Comparison of ENCODE assay signal across 23 mouse cellular contexts in the genomic region with DNA sequence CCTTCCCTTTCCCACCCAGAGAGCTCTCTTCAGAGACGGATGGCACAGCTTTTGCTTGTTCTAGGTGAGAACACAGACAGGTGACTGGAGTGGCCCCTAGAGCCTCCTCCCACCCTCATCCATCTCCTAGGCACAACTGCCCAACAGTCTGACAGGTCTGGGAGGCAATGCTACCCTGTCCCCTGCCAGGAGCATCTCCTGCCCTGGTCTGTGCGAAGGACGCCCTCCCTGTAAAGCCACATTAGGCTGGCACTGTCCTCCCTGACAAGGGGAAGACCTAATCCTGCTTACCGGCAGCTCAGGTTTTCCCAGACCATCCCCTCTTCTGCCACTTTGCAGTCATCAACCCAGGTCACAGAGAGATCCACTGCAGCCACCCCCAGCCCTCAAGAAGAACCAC.
DNase-seq lines count a peak whose midpoint lies in the region; ATAC-seq and TF ChIP-seq lines count a peak whose summit lies in the region.
"Had no signal": no experiment of that assay in that cellular context is flagged by ENCODE, and none has a peak within 500 bp of the region (broad histone marks: within the 10 kb centered on the region; RNA-seq: fewer than 3 reads in every experiment).

No protein-coding gene starts in this region.

- peak overlapping the region; percentile 50; the same call in 1 of the 2 replicates for H3K27ac ChIP-seq in hindbrain, embryonic 10.5 days
- no peak overlapping the region for H3K27ac ChIP-seq in hindbrain, postnatal 0 days
- H3K27ac ChIP-seq in hindbrain, embryonic 12.5 days, result peak overlapping the region; percentile 74
- peak overlapping the region; percentile 40 for H3K27ac ChIP-seq in midbrain, embryonic 13.5 days
- peak overlapping the region; percentile 68 for H3K27ac ChIP-seq in neural tube, embryonic 15.5 days (replicated peaks)
- H3K27ac ChIP-seq in forebrain, postnatal 0 days (ENCODE audit: low read depth, low read length), result no peak overlapping the region
- no peak overlapping the region for H3K27ac ChIP-seq in kidney, embryonic 16.5 days (ENCODE audit: low read length)
- H3K27ac ChIP-seq: kidney, embryonic 15.5 days; limb, embryonic 13.5 days; liver, embryonic 12.5 days had no signal

- no peaks in the 10 kb centered on the region for H3K27me3 ChIP-seq in hindbrain, embryonic 10.5 days (ENCODE audit: insufficient read depth, poor library complexity, severe bottlenecking)
- no peaks in the 10 kb centered on the region for H3K27me3 ChIP-seq in hindbrain, postnatal 0 days (ENCODE audit: insufficient read depth, low read length)
- H3K27me3 ChIP-seq in hindbrain, embryonic 12.5 days, result no peaks in the 10 kb centered on the region
- no peaks in the 10 kb centered on the region for H3K27me3 ChIP-seq in midbrain, embryonic 13.5 days
- no peaks in the 10 kb centered on the region for H3K27me3 ChIP-seq in neural tube, embryonic 15.5 days (replicated peaks)
- H3K27me3 ChIP-seq in forebrain, postnatal 0 days (ENCODE audit: insufficient read depth, low read length), result no peaks in the 10 kb centered on the region
- no peaks in the 10 kb centered on the region for H3K27me3 ChIP-seq in kidney, embryonic 16.5 days (ENCODE audit: insufficient read depth, low read length)
- H3K27me3 ChIP-seq: kidney, embryonic 15.5 days; limb, embryonic 13.5 days; liver, embryonic 12.5 days had no signal

- ATAC-seq in hindbrain, postnatal 0 days, result no peak
- no peak for ATAC-seq in hindbrain, embryonic 12.5 days (ENCODE audit: low FRiP score)
- peak; percentile 58 for ATAC-seq in midbrain, embryonic 13.5 days
- peak; percentile 40; the same call in 1 of the 2 replicates for ATAC-seq in neural tube, embryonic 15.5 days (ENCODE audit: low FRiP score)
- no peak for ATAC-seq in forebrain, postnatal 0 days
- ATAC-seq in kidney, embryonic 16.5 days (ENCODE audit: low FRiP score, low TSS enrichment), result no peak
- ATAC-seq: forebrain, embryonic 16.5 days; liver, embryonic 12.5 days had no signal

- TF ChIP-seq CTCF in hindbrain, postnatal 0 days (IDR thresholded peaks at IDR 0.05; ENCODE audit: low read depth), result no peak
- TF ChIP-seq CTCF in forebrain, postnatal 0 days (IDR thresholded peaks at IDR 0.05; ENCODE audit: low read depth), result no peak

- H3K4me1 ChIP-seq in hindbrain, embryonic 10.5 days (replicated peaks), result peaks cover 19% of the 10 kb centered on the region
- H3K4me1 ChIP-seq in hindbrain, postnatal 0 days (ENCODE audit: insufficient read depth, low read length), result 0 out of 2 replicates have a peak, but pooled peaks cover 6% of the 10 kb centered on the region
- H3K4me1 ChIP-seq in hindbrain, embryonic 12.5 days, result peaks cover 23% of the 10 kb centered on the region
- peaks cover 29% of the 10 kb centered on the region for H3K4me1 ChIP-seq in midbrain, embryonic 13.5 days (replicated peaks)
- H3K4me1 ChIP-seq in neural tube, embryonic 15.5 days, result peaks cover 32% of the 10 kb centered on the region
- no peaks in the 10 kb centered on the region for H3K4me1 ChIP-seq in forebrain, postnatal 0 days (ENCODE audit: insufficient read depth)
- H3K4me1 ChIP-seq in kidney, embryonic 16.5 days (ENCODE audit: insufficient read depth, low read length), result peaks cover 19% of the 10 kb centered on the region
- H3K4me1 ChIP-seq: liver, embryonic 12.5 days had no signal

- H3K9me3 ChIP-seq in hindbrain, embryonic 10.5 days, result no peaks in the 10 kb centered on the region
- no peaks in the 10 kb centered on the region for H3K9me3 ChIP-seq in hindbrain, postnatal 0 days (ENCODE audit: low read length)
- no peaks in the 10 kb centered on the region for H3K9me3 ChIP-seq in hindbrain, embryonic 12.5 days (replicated peaks)
- no peaks in the 10 kb centered on the region for H3K9me3 ChIP-seq in midbrain, embryonic 13.5 days
- no peaks in the 10 kb centered on the region for H3K9me3 ChIP-seq in neural tube, embryonic 15.5 days (replicated peaks)
- H3K9me3 ChIP-seq in forebrain, postnatal 0 days (ENCODE audit: low read length), result no peaks in the 10 kb centered on the region
- no peaks in the 10 kb centered on the region for H3K9me3 ChIP-seq in kidney, embryonic 16.5 days (ENCODE audit: low read length)
- H3K9me3 ChIP-seq: forebrain, embryonic 10.5 days; kidney, embryonic 15.5 days; limb, embryonic 13.5 days; liver, embryonic 12.5 days had no signal

- H3K9ac ChIP-seq in hindbrain, postnatal 0 days (replicated peaks; ENCODE audit: low read length), result no peak overlapping the region
- H3K9ac ChIP-seq in hindbrain, embryonic 12.5 days, result no peak overlapping the region
- 0 out of 2 replicates have a peak overlapping the region, but pooled peaks have one; percentile 20 for H3K9ac ChIP-seq in midbrain, embryonic 13.5 days (replicated peaks)
- H3K9ac ChIP-seq in neural tube, embryonic 15.5 days (replicated peaks), result no peak overlapping the region
- H3K9ac ChIP-seq in forebrain, postnatal 0 days, result no peak overlapping the region
- H3K9ac ChIP-seq in kidney, embryonic 16.5 days (replicated peaks; ENCODE audit: low read length), result no peak overlapping the region
- H3K9ac ChIP-seq: kidney, embryonic 15.5 days; limb, embryonic 13.5 days; liver, embryonic 12.5 days had no signal

- no peak overlapping the region for H3K4me2 ChIP-seq in hindbrain, postnatal 0 days (ENCODE audit: low read depth, low read length)
- no peak overlapping the region for H3K4me2 ChIP-seq in hindbrain, embryonic 12.5 days (replicated peaks)
- H3K4me2 ChIP-seq in midbrain, embryonic 13.5 days (replicated peaks), result no peak overlapping the region
- no peak overlapping the region for H3K4me2 ChIP-seq in neural tube, embryonic 15.5 days
- no peak overlapping the region for H3K4me2 ChIP-seq in forebrain, postnatal 0 days (ENCODE audit: low read depth)
- no peak overlapping the region for H3K4me2 ChIP-seq in kidney, embryonic 16.5 days (replicated peaks; ENCODE audit: low read depth, low read length)
- H3K4me2 ChIP-seq: heart, embryonic 11.5 days; kidney, embryonic 15.5 days; limb, embryonic 13.5 days; liver, embryonic 12.5 days had no signal

- H3K4me3 ChIP-seq in hindbrain, embryonic 10.5 days, result no peak overlapping the region
- H3K4me3 ChIP-seq in hindbrain, postnatal 0 days (ENCODE audit: low read length), result no peak overlapping the region
- no peak overlapping the region for H3K4me3 ChIP-seq in hindbrain, embryonic 12.5 days
- H3K4me3 ChIP-seq in midbrain, embryonic 13.5 days (replicated peaks), result no peak overlapping the region
- no peak overlapping the region for H3K4me3 ChIP-seq in neural tube, embryonic 15.5 days (replicated peaks)
- no peak overlapping the region for H3K4me3 ChIP-seq in forebrain, postnatal 0 days (ENCODE audit: low read depth, low read length)
- H3K4me3 ChIP-seq in kidney, embryonic 16.5 days (ENCODE audit: low read length), result no peak overlapping the region
- H3K4me3 ChIP-seq: forebrain, embryonic 10.5 days; kidney, embryonic 15.5 days; limb, embryonic 13.5 days; liver, embryonic 12.5 days had no signal

- no peaks in the 10 kb centered on the region for H3K36me3 ChIP-seq in hindbrain, embryonic 10.5 days
- H3K36me3 ChIP-seq in hindbrain, postnatal 0 days (ENCODE audit: insufficient read depth, low read length), result no peaks in the 10 kb centered on the region
- H3K36me3 ChIP-seq in hindbrain, embryonic 12.5 days, result no peaks in the 10 kb centered on the region
- H3K36me3 ChIP-seq in midbrain, embryonic 13.5 days, result no peaks in the 10 kb centered on the region
- H3K36me3 ChIP-seq in neural tube, embryonic 15.5 days, result no peaks in the 10 kb centered on the region
- no peaks in the 10 kb centered on the region for H3K36me3 ChIP-seq in forebrain, postnatal 0 days (ENCODE audit: insufficient read depth)
- no peaks in the 10 kb centered on the region for H3K36me3 ChIP-seq in kidney, embryonic 16.5 days (ENCODE audit: insufficient read depth, low read length)
- H3K36me3 ChIP-seq: forebrain, embryonic 10.5 days; kidney, embryonic 15.5 days; limb, embryonic 13.5 days; liver, embryonic 12.5 days had no signal

- no peak for DNase-seq in hindbrain, embryonic 10.5 days (ENCODE audit: low spot score)
- DNase-seq in hindbrain, postnatal 0 days (ENCODE audit: low spot score), result no peak
- no peak for DNase-seq in forebrain, postnatal 0 days
- DNase-seq: adrenal gland, postnatal 10 days; cerebellum, adult 8-10 months; gastrocnemius, postnatal 14 days; heart, adult 11 months; kidney, adult 11 months; kidney, postnatal 4 days; lung, adult 2 months; lung, postnatal 14 days; right cerebral cortex, postnatal 4 days; thymus, postnatal 14 days had no signal

- WGBS in hindbrain, embryonic 10.5 days, result 77% methylated on average over 4 of the region's 4 CpGs
- WGBS in hindbrain, postnatal 0 days, result 78% methylated on average over 4 of the region's 4 CpGs
- WGBS in hindbrain, embryonic 12.5 days, result 72% methylated on average over 4 of the region's 4 CpGs
- 59% methylated on average over 4 of the region's 4 CpGs for WGBS in midbrain, embryonic 13.5 days
- 69% methylated on average over 4 of the region's 4 CpGs for WGBS in neural tube, embryonic 15.5 days
- 70% methylated on average over 4 of the region's 4 CpGs for WGBS in forebrain, postnatal 0 days
- 50% methylated on average over 4 of the region's 4 CpGs for WGBS in kidney, embryonic 16.5 days

Comparison
In these comparisons a context has a peak if more than half of its experiments do, and no peak if none do; other contexts are left out.
1. H3K27ac ChIP-seq: peak in hindbrain, embryonic 10.5 days (single experiment), hindbrain, embryonic 12.5 days (single experiment), midbrain, embryonic 13.5 days (single experiment) and neural tube, embryonic 15.5 days (single experiment); none in hindbrain, postnatal 0 days (single experiment), forebrain, postnatal 0 days (single experiment) and kidney, embryonic 16.5 days (single experiment).
2. ATAC-seq: peak in midbrain, embryonic 13.5 days (single experiment) and neural tube, embryonic 15.5 days (single experiment); none in hindbrain, postnatal 0 days (single experiment), hindbrain, embryonic 12.5 days (single experiment), forebrain, postnatal 0 days (single experiment) and kidney, embryonic 16.5 days (single experiment).